Mouse (Mus musculus) heart, adult 2 months (tissue): ENCODE measurements around the gene Btbd2. TPM values are rescaled to one million over a fixed set of nuclear protein-coding genes. Genes with fewer than 3 reads are reported as not detected.
"Not testable (repeated sequence)": the region's sequence is repeated elsewhere in the genome, so short reads cannot be mapped to it uniquely, and the experiment has no call there.

Source experiments
- DNase-seq, 2 experiments: peaks; one replicate each; pipeline ENCODE4 v3.0.0; 2021
- H3K27ac ChIP-seq: fragments of 200-600 bp; 2 replicates; pipeline ENCODE4 v1.8.1; 2022
- H3K27me3 ChIP-seq: fragments of 200-500 bp; 2 replicates; pipeline ENCODE4 v1.6.1; 2012; ENCODE audit warnings: mild to moderate bottlenecking, low read length, inconsistent platforms, mixed read lengths; ENCODE audit not compliant: control insufficient read depth, insufficient read depth
- H3K36me3 ChIP-seq: fragments of 200-500 bp; 2 replicates; pipeline ENCODE4 v1.6.1; 2012; ENCODE audit warnings: low read length, inconsistent platforms; ENCODE audit not compliant: control insufficient read depth, insufficient read depth
- H3K4me1 ChIP-seq: fragments of 200-500 bp; 2 replicates; pipeline ENCODE4 v1.6.1; 2011; ENCODE audit warnings: low read length; ENCODE audit not compliant: control insufficient read depth, insufficient read depth
- H3K4me3 ChIP-seq: fragments of 200-600 bp; 2 replicates; pipeline ENCODE4 v1.8.1; 2022
- H3K79me2 ChIP-seq: fragments of 200-500 bp; replicated peaks from 2 replicates; pipeline ENCODE4 v1.6.1; 2012; ENCODE audit warnings: mild to moderate bottlenecking, inconsistent platforms, low read length, moderate library complexity, mixed read lengths; ENCODE audit not compliant: control insufficient read depth, insufficient read depth
- H3K9ac ChIP-seq: fragments of 200-500 bp; 2 replicates; pipeline ENCODE4 v1.6.1; 2012; ENCODE audit warnings: low read depth, mild to moderate bottlenecking, control low read depth, inconsistent platforms, low read length, mixed read lengths
- CTCF ChIP-seq: fragments of 200-600 bp; IDR thresholded peaks from 2 replicates; pipeline ENCODE4 v1.8.1; 2022; ENCODE audit warnings: antibody characterized with exemption, mild to moderate bottlenecking, moderate library complexity
- EP300 ChIP-seq: fragments of 200-500 bp; IDR thresholded peaks from 2 replicates; pipeline ENCODE4 v1.6.1; 2011; ENCODE audit warnings: low read depth, low read length, control low read depth; ENCODE audit not compliant: insufficient read depth
- POLR2A ChIP-seq: fragments of 200-500 bp; IDR thresholded peaks from 2 replicates; pipeline ENCODE4 v1.6.1; 2011; ENCODE audit warnings: mild to moderate bottlenecking, low read depth, low read length, control low read depth; ENCODE audit not compliant: insufficient read depth
- WGBS: fragments of 180-500 bp; shearing (Covaris S2); methylation state at CpG from one replicate; pipeline ENCODE4 v1.1.7; 2018; 5-methylcytosine and 5-hydroxymethylcytosine counted together
- intact Hi-C: fragments of 180-260 bp; cut with DNase I; formaldehyde crosslinking; loops from one replicate; pipeline ENCODE4 v1.15.1; 2025
- polyA plus RNA-seq: library from polyadenylated mRNA; depleted of rRNA; stranded (reverse); fragments of >200 nt; gene quantifications from 2 replicates; pipeline ENCODE4 v1.2.3, GENCODE M21; 2012
- total RNA-seq, 2 experiments: library from RNA; stranded (reverse); gene quantifications; 2 replicates each; pipeline ENCODE4 v1.2.3; 2021

Btbd2 gene
- total and polyA plus RNA-seq, 3 experiments: 43.7 to 60.1 (median 44.2) TPM

DNA sequence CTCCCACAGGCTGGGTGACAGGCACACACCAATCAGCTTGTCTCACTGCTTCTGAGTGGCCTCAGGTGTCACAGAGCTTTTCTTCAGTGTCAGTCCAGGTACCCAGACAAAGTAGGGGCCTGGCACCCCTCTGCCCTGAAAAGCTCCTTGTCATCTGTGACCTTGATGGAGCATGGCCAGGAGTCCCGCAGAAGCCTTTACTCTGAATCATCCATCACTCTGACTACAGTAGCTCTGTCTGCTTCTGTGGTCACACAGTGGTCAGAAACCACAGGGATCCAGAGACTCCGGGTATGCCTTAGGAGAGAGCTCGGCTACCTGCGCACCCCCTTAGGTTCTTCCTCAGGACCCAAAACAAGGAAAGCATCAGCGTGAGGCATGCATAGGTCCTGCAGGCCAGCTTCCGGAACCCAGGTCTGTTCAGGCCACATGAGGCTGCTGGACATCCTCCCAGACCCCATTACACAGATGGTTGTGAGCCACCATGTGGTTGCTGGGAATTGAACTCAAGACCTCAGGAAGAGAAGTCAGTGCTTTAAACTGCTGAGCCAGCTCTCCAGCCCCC lies 3.6 kb downstream of the Btbd2 start:
- H3K36me3 ChIP-seq: no peaks in the 10 kb centered on the region
- DNase-seq: no peak
- H3K27ac ChIP-seq: no peak overlapping the region
- no peaks in the 10 kb centered on the region for H3K27me3 ChIP-seq
- 81% methylated on average over 6 of the region's 6 CpGs for WGBS
- H3K79me2 ChIP-seq: no peaks in the 10 kb centered on the region; the same call in none of the 2 replicates
- peaks cover 7% of the 10 kb centered on the region; the same call in 1 of the 2 replicates for H3K4me1 ChIP-seq
- no peak overlapping the region for H3K9ac ChIP-seq
- no peak overlapping the region for H3K4me3 ChIP-seq
- TF ChIP-seq CTCF (no peak), POLR2A (no peak), EP300 (no peak)
- intact Hi-C loops: no loop called here

DNA sequence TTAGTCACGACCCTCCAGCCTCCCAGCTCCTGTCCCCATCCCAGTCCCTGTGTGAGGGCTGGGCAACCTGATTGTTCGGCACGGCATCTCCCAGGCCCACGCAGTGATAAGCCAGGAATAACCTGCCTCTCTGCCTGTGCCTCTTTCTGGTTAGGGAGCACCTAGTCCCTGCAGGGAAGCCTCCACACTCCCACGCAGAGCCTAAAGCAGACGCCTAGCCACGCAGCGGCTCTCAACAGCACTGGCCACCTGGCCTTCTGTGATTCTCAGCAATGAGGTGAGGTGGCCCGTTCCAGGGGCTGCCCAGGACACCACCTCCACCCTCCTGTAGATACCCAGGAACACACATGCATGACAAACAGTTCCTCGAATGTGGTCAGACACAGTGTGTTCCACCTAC lies 6.5 kb downstream of the Btbd2 start:
- WGBS: 80% methylated on average over 10 of the region's 10 CpGs
- H3K79me2 ChIP-seq: no peaks in the 10 kb centered on the region; the same call in 1 of the 2 replicates
- no peak overlapping the region for H3K27ac ChIP-seq
- 0 out of 2 replicates have a peak, but pooled peaks cover 3% of the 10 kb centered on the region for H3K4me1 ChIP-seq
- TF ChIP-seq CTCF: no peak
- no peak for TF ChIP-seq POLR2A
- no peak for TF ChIP-seq EP300
- intact Hi-C loops: no loop called here
- H3K36me3 ChIP-seq: no peaks in the 10 kb centered on the region
- DNase-seq: no peak
- no peaks in the 10 kb centered on the region for H3K27me3 ChIP-seq
- no peak overlapping the region for H3K9ac ChIP-seq
- H3K4me3 ChIP-seq: no peak overlapping the region

DNA sequence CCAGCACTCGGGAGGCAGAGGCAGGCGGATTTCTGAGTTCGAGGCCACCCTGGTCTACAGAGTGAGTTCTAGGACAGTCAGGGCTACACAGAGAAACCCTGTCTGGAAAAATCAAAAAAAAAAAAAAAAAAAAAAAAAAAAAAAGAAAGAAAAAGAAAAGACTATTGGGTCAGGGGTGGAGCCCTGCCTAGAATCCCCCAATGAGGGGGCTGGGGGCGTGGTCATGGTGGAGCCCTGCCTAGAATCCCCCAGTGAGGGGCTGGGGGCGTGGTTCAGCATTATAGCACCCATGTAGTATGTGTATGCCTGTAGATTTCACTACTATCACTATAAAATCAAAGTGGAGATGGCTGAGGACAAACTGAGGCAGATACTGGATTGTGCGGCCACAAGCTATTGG lies 7.0 kb downstream of the Btbd2 start:
- H3K27ac ChIP-seq, H3K79me2 ChIP-seq, H3K9ac ChIP-seq, H3K4me3 ChIP-seq, H3K4me1 ChIP-seq, intact Hi-C loops, DNase-seq, H3K36me3 ChIP-seq, H3K27me3 ChIP-seq: not testable (repeated sequence)
- WGBS: 93% methylated on average over 6 of the region's 6 CpGs

DNA sequence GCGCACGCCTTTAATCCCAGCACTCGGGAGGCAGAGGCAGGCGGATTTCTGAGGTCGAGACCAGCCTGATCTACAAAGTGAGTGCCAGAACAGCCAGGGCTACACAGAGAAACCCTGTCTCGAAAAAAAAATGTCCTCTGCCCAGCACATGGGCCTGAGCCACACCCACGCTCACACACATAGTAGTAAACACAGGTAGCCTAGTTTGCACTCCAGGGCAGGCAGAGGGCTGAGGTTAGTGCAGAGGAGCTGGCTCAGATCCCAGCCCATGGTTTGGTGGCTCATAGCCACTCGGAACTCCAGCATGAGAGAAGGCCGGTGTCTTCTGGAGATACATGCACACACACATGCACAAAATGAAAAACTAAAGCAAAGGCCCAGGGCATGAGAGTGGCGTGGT lies 9.9 kb downstream of the Btbd2 start:
- 80% methylated on average over 10 of the region's 10 CpGs for WGBS
- Histone ChIP-seq H3K27me3 (no peaks in the 10 kb centered on the region), H3K79me2 (no peaks in the 10 kb centered on the region; the same call in 1 of the 2 replicates), H3K9ac (no peak overlapping the region), H3K4me1 (no peaks in the 10 kb centered on the region), H3K4me3 (no peak overlapping the region), H3K27ac (no peak overlapping the region), H3K36me3 (no peaks in the 10 kb centered on the region)
- intact Hi-C loops: no loop called here
- TF ChIP-seq POLR2A: no peak
- TF ChIP-seq EP300: no peak
- no peak for TF ChIP-seq CTCF
- no peak for DNase-seq

DNA sequence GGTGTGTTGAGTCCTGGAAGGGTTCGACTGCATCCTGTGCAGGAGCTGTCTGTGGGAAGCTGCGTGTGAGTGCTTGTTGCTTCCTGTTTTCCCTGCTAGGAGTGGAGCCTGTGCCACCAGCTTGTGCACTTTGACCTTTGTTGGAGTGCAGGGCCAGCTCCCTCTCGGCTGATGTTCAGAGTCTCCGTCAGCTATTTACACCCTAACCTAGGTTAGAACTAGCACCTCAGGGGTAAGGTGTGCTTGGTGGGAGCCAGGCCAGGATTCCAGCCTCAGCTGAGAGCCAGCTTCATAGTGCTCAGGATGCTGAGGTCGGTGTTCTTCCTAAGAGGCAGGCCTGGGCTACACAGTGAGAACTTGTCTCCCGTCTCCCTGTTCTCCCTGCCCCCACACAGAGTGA lies 21.5 kb downstream of the Btbd2 start:
- H3K4me3 ChIP-seq: no peak overlapping the region
- no peak for DNase-seq
- intact Hi-C loops: no loop called here
- no peak overlapping the region for H3K9ac ChIP-seq
- H3K36me3 ChIP-seq: no peaks in the 10 kb centered on the region
- H3K27ac ChIP-seq: no peak overlapping the region
- H3K4me1 ChIP-seq: peaks cover 2% of the 10 kb centered on the region; the same call in 1 of the 2 replicates
- TF ChIP-seq POLR2A: no peak
- peaks cover 12% of the 10 kb centered on the region for H3K79me2 ChIP-seq
- H3K27me3 ChIP-seq: no peaks in the 10 kb centered on the region
- WGBS: 56% methylated on average over 6 of the region's 6 CpGs

DNA sequence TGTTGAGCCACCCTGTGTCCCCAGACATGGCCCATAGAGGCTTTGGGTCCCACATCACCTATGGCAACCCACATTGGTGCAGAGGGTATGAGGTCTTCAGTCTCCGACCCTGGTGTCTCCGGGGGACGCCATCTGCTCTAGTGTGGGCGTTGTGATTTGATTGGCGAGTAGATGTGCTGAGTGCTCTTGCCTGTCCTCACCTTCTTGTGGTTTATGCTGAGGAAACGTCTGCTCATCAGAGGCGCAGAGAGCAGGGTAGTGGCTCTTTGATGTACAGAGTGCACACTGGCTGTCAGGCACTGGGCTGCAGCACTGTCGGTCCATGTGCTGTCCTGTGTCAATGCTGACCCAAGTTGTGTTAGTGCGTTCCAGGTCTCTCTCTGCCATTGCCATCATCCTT lies 27.9 kb downstream of the Btbd2 start:
- intact Hi-C loops: no loop called here
- Histone ChIP-seq H3K4me1 (peaks cover 25% of the 10 kb centered on the region), H3K36me3 (no peaks in the 10 kb centered on the region), H3K27me3 (no peaks in the 10 kb centered on the region), H3K9ac (no peak overlapping the region), H3K4me3 (no peak overlapping the region), H3K27ac (no peak overlapping the region), H3K79me2 (peaks cover 18% of the 10 kb centered on the region)
- no peak for TF ChIP-seq POLR2A
- no peak for TF ChIP-seq CTCF
- TF ChIP-seq EP300: no peak
- 68% methylated on average over 9 of the region's 9 CpGs for WGBS
- no peak for DNase-seq
